Mouse (Mus musculus) left cerebral cortex, adult 2 months (tissue): ENCODE data around the gene Cox19. TPM values are rescaled to one million over a fixed set of nuclear protein-coding genes. Genes with fewer than 3 reads are reported as not detected.

Source experiments
- DNase-seq, 2 experiments: peaks; one replicate each; pipeline ENCODE4 v3.0.0; 2021 to 2022; ENCODE audit warnings: low spot score in 2 of 2, mixed read lengths in 1 of 2; ENCODE audit errors: extremely low spot score in 1 of 2
- H3K27ac ChIP-seq: fragments of 200-600 bp; 2 replicates; pipeline ENCODE4 v1.8.1; 2022
- H3K4me3 ChIP-seq: fragments of 200-600 bp; 2 replicates; pipeline ENCODE4 v1.8.1; 2022
- CTCF ChIP-seq: fragments of 200-600 bp; IDR thresholded peaks from 2 replicates; pipeline ENCODE4 v1.8.1; 2022; ENCODE audit warnings: antibody characterized with exemption, mild to moderate bottlenecking, moderate library complexity
- intact Hi-C: fragments of 180-260 bp; cut with DNase I; formaldehyde crosslinking; loops from one replicate; pipeline ENCODE4 v1.15.1; 2025
- microRNA-seq, 2 experiments: library from miRNA; unstranded; fragments of <30 nt; microRNA quantifications; one replicate each; pipeline ENCODE4 v1.2.0; 2021
- total RNA-seq, 2 experiments: library from RNA; stranded (reverse); gene quantifications; 2 replicates each; pipeline ENCODE4 v1.2.3; 2021

Cox19 gene
- total RNA-seq, 2 experiments from 2014 or later = 67.6 to 69.4 TPM

- no peak overlapping the region for H3K27ac ChIP-seq
- intact Hi-C loops = no loop called here
- DNase-seq = no peak
- no peak overlapping the region for H3K4me3 ChIP-seq
- no peak for TF ChIP-seq CTCF
These were observed 57.1 kb downstream of the Cox19 start for GRCm38 (mm10) chr5:139294089-139294488.

GRCm38 (mm10) chr5:139291811-139292560 lies 59.2 kb downstream of the Cox19 start:
- no peak for DNase-seq
- TF ChIP-seq CTCF = no peak
- Histone ChIP-seq H3K27ac (no peak overlapping the region), H3K4me3 (no peak overlapping the region)
- intact Hi-C loops = no loop called here

- no peak for DNase-seq
- H3K27ac ChIP-seq = no peak overlapping the region
- intact Hi-C loops = no loop called here
- TF ChIP-seq CTCF = no peak
- no peak overlapping the region for H3K4me3 ChIP-seq
These were observed 60.6 kb downstream of the Cox19 start for GRCm38 (mm10) chr5:139290467-139291259.

GRCm38 (mm10) chr5:139288591-139288990 lies 62.6 kb downstream of the Cox19 start:
- intact Hi-C loops = no loop called here
- TF ChIP-seq CTCF = no peak

GRCm38 (mm10) chr5:139287787-139288186 lies 63.4 kb downstream of the Cox19 start:
- H3K27ac ChIP-seq = no peak overlapping the region
- no peak overlapping the region for H3K4me3 ChIP-seq
- TF ChIP-seq CTCF = no peak
- DNase-seq = no peak
- intact Hi-C loops = no loop called here

More at GRCm38 (mm10) chr5:139288591-139288990, 62.6 kb downstream of the Cox19 start:
- no peak overlapping the region for H3K27ac ChIP-seq
- DNase-seq = no peak
- H3K4me3 ChIP-seq = no peak overlapping the region

- no peak for TF ChIP-seq CTCF
- DNase-seq = no peak
- intact Hi-C loops = no loop called here
- H3K27ac ChIP-seq = peak overlapping the region; percentile 74
- no peak overlapping the region for H3K4me3 ChIP-seq
These were observed 64.1 kb downstream of the Cox19 start for GRCm38 (mm10) chr5:139287099-139287498.

Small RNA genes within 50 kb of the gene (microRNA-seq; reads per million reads assigned to microRNA genes)
- gene Mir339 = 261 to 310 reads per million in 2 experiments

Other genes with a start within 250 kb of the Cox19 start
- 100 to 1,000 TPM; 767 to 781 TPM for gene Prkar1b, start 201.4 kb downstream of the Cox19 start, total RNA-seq
- gene Dnaaf5, start 201.2 kb downstream of the Cox19 start, total RNA-seq = 1 to 10 TPM; 7.4 to 8.2 TPM
- gene Sun1, start 150.8 kb downstream of the Cox19 start, total RNA-seq = 100 to 1,000 TPM; 135 to 147 TPM
- gene Get4, start 99.1 kb downstream of the Cox19 start, total RNA-seq = 10 to 100 TPM; 44.8 to 48.9 TPM
- 100 to 1,000 TPM; 242 to 256 TPM for gene Adap1, start 25.8 kb downstream of the Cox19 start, total RNA-seq
- not detected for gene Cyp2w1, start 1.2 kb upstream of the Cox19 start, total RNA-seq
- gene Gpr146, start 26.3 kb upstream of the Cox19 start, total RNA-seq = 10 to 100 TPM; 12.5 to 13.9 TPM
- under 1 TPM; 0.29 to 0.63 TPM for gene C130050O18Rik, start 53.9 kb upstream of the Cox19 start, total RNA-seq
- 1 to 10 TPM; 2.5 to 2.8 TPM for gene Gper1, start 71.7 kb upstream of the Cox19 start, total RNA-seq
- 10 to 100 TPM; 16.3 to 17.9 TPM for gene 3110082I17Rik, start 109.1 kb upstream of the Cox19 start, total RNA-seq
- 10 to 100 TPM; 53.9 to 60.0 TPM for gene Zfand2a, start 133.1 kb upstream of the Cox19 start, total RNA-seq
- gene Uncx, start 192.1 kb upstream of the Cox19 start, total RNA-seq = under 1 TPM; 0.19 to 0.27 TPM